Comparison of ENCODE assay signal across 27 mouse cellular contexts in the genomic region with DNA sequence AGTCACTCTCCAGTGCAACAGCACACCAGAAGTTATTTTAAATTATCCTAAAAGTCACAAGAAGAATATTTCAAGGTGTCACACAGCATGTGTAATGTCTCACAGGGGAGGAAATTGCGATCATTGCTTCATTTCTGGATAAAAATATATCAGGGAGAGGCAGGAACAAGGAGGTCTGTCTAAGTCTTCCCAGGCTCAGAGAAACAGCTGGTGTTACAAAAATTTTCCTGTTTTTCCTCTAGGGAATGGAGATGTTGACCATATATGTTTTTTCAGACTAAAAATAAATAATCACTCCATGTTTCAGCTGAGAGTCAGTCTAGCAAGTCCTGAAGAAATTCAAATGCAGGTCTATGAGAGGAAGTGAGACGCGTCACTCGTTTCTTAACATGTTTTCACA.
DNase-seq lines count a peak whose midpoint lies in the region; ATAC-seq and TF ChIP-seq lines count a peak whose summit lies in the region.
"Had no signal": no experiment of that assay in that cellular context is flagged by ENCODE, and none has a peak within 500 bp of the region (broad histone marks: within the 10 kb centered on the region; RNA-seq: fewer than 3 reads in every experiment).

No protein-coding gene starts in this region.

- WGBS in heart, embryonic 10.5 days, result 79% methylated on average over 4 of the region's 4 CpGs
- WGBS in heart, postnatal 0 days, result 52% methylated on average over 4 of the region's 4 CpGs
- WGBS in kidney, postnatal 0 days, result 36% methylated on average over 4 of the region's 4 CpGs

- H3K27ac ChIP-seq in heart, embryonic 10.5 days, result no peak overlapping the region
- no peak overlapping the region for H3K27ac ChIP-seq in heart, postnatal 0 days (ENCODE audit: low read depth)
- no peak overlapping the region for H3K27ac ChIP-seq in kidney, postnatal 0 days
- H3K27ac ChIP-seq: embryonic facial prominence, embryonic 15.5 days; forebrain, embryonic 10.5 days; heart, embryonic 15.5 days; hindbrain, embryonic 12.5 days had no signal

- H3K4me1 ChIP-seq in heart, embryonic 10.5 days, result no peaks in the 10 kb centered on the region
- H3K4me1 ChIP-seq in heart, postnatal 0 days (ENCODE audit: control insufficient read depth, insufficient read depth), result no peaks in the 10 kb centered on the region
- no peaks in the 10 kb centered on the region for H3K4me1 ChIP-seq in kidney, postnatal 0 days (replicated peaks; ENCODE audit: insufficient read depth, low read length)
- H3K4me1 ChIP-seq: embryonic facial prominence, embryonic 15.5 days; heart, embryonic 15.5 days; hindbrain, embryonic 12.5 days had no signal

- H3K4me2 ChIP-seq in heart, postnatal 0 days (ENCODE audit: low read depth, low read length), result no peak overlapping the region
- no peak overlapping the region for H3K4me2 ChIP-seq in kidney, postnatal 0 days (ENCODE audit: low read length)
- H3K4me2 ChIP-seq: embryonic facial prominence, embryonic 15.5 days; heart, embryonic 15.5 days; hindbrain, embryonic 12.5 days had no signal

- no peak overlapping the region for H3K4me3 ChIP-seq in heart, embryonic 10.5 days
- no peak overlapping the region for H3K4me3 ChIP-seq in heart, postnatal 0 days (ENCODE audit: low read depth, low read length)
- H3K4me3 ChIP-seq in kidney, postnatal 0 days (replicated peaks; ENCODE audit: low read depth, low read length), result no peak overlapping the region
- H3K4me3 ChIP-seq: embryonic facial prominence, embryonic 15.5 days; erythroblast, embryonic 14.5 days; forebrain, embryonic 10.5 days; gastrocnemius, adult 2 months; heart, embryonic 15.5 days; hindbrain, embryonic 12.5 days had no signal

- TF ChIP-seq EP300 in heart, postnatal 0 days (IDR thresholded peaks at IDR 0.05; ENCODE audit: low read depth), result no peak

- 0 out of 2 replicates have a peak, but pooled peaks have one; percentile 30 for ATAC-seq in heart, postnatal 0 days (ENCODE audit: insufficient read depth, low read depth)
- ATAC-seq in kidney, postnatal 0 days (replicated peaks; ENCODE audit: low FRiP score, low read depth), result no peak
- ATAC-seq: CD4-positive, CD25-positive, alpha-beta regulatory T cell, adult 4 months; forebrain, embryonic 14.5 days; hindbrain, embryonic 16.5 days; inflammation-experienced regulatory T-cells, adult 6 months had no signal

- H3K36me3 ChIP-seq in heart, embryonic 10.5 days, result no peaks in the 10 kb centered on the region
- no peaks in the 10 kb centered on the region for H3K36me3 ChIP-seq in heart, postnatal 0 days (replicated peaks; ENCODE audit: control insufficient read depth, insufficient read depth, low read length)
- H3K36me3 ChIP-seq in kidney, postnatal 0 days (ENCODE audit: insufficient read depth, low read length), result no peaks in the 10 kb centered on the region
- H3K36me3 ChIP-seq: embryonic facial prominence, embryonic 15.5 days; forebrain, embryonic 10.5 days; G1E; heart, embryonic 15.5 days; hindbrain, embryonic 12.5 days had no signal

- no peak overlapping the region for H3K9ac ChIP-seq in heart, postnatal 0 days (replicated peaks; ENCODE audit: low read depth, low read length)
- H3K9ac ChIP-seq in kidney, postnatal 0 days (ENCODE audit: low read depth, low read length), result no peak overlapping the region
- H3K9ac ChIP-seq: embryonic facial prominence, embryonic 15.5 days; heart, embryonic 15.5 days; hindbrain, embryonic 12.5 days had no signal

- no peaks in the 10 kb centered on the region for H3K27me3 ChIP-seq in heart, embryonic 10.5 days (ENCODE audit: insufficient read depth, poor library complexity, severe bottlenecking)
- H3K27me3 ChIP-seq in heart, postnatal 0 days (ENCODE audit: control insufficient read depth, insufficient read depth, low read length), result no peaks in the 10 kb centered on the region
- H3K27me3 ChIP-seq in kidney, postnatal 0 days (ENCODE audit: insufficient read depth, low read length), result no peaks in the 10 kb centered on the region
- H3K27me3 ChIP-seq: embryonic facial prominence, embryonic 15.5 days; heart, embryonic 15.5 days; hindbrain, embryonic 12.5 days had no signal

- intact Hi-C loops in heart, postnatal 14 days (cut with DNase I), result no loop called here

- no peaks in the 10 kb centered on the region for H3K9me3 ChIP-seq in heart, embryonic 10.5 days
- no peaks in the 10 kb centered on the region for H3K9me3 ChIP-seq in heart, postnatal 0 days (replicated peaks; ENCODE audit: control insufficient read depth, low read length)
- H3K9me3 ChIP-seq in kidney, postnatal 0 days (replicated peaks; ENCODE audit: low read length), result no peaks in the 10 kb centered on the region
- H3K9me3 ChIP-seq: embryonic facial prominence, embryonic 15.5 days; forebrain, embryonic 10.5 days; heart, embryonic 15.5 days; hindbrain, embryonic 12.5 days had no signal

- DNase-seq in heart, adult 11 months, result peak; percentile 81
- DNase-seq in heart, embryonic 10.5 days (ENCODE audit: low spot score), result no peak
- DNase-seq in heart, postnatal 0 days (ENCODE audit: low spot score), result peak; percentile 7
- DNase-seq in heart, postnatal 14 days, result no peak
- DNase-seq in kidney, postnatal 0 days (ENCODE audit: low spot score), result peak; percentile 81
- DNase-seq in kidney, adult 18-20 months, result no peak
- no peak for DNase-seq in liver
- DNase-seq: adrenal gland, adult 8-10 months; adrenal gland, postnatal 36 days; B cell, adult 2 months; cerebellum, adult 11 months; cerebellum, adult 8-10 months; cerebellum, postnatal 14 days; embryo, embryonic 11 days; gastrocnemius, adult 2 months; gastrocnemius, postnatal 25 days; heart, postnatal 36 days had no signal

- no peak for TF ChIP-seq CTCF in heart, postnatal 0 days (IDR thresholded peaks at IDR 0.05; ENCODE audit: low read depth)
- no peak for TF ChIP-seq CTCF in kidney, postnatal 0 days (IDR thresholded peaks at IDR 0.05; ENCODE audit: low read depth)

Comparison
In these comparisons a context has a peak if more than half of its experiments do, and no peak if none do; other contexts are left out.
1. DNase-seq: peak in heart, adult 11 months (single experiment), heart, postnatal 0 days (single experiment) and kidney, postnatal 0 days (single experiment); none in heart, embryonic 10.5 days (single experiment), heart, postnatal 14 days (0 of 2), kidney, adult 18-20 months (single experiment) and liver (single experiment).